ENCODE assay signal across 27 mouse cellular contexts in genomic region chr12:86097781-86098180, GRCm38 (mm10). TPM values are rescaled to one million over a fixed set of nuclear protein-coding genes. Genes with fewer than 3 reads are reported as not detected.
DNase-seq lines count a peak whose midpoint lies in the region; ATAC-seq and TF ChIP-seq lines count a peak whose summit lies in the region.
"Had no signal": no experiment of that assay in that cellular context is flagged by ENCODE, and none has a peak within 500 bp of the region (broad histone marks: within the 10 kb centered on the region; RNA-seq: fewer than 3 reads in every experiment).

No protein-coding gene starts in this region.

- no peak for ATAC-seq in heart, embryonic 13.5 days (ENCODE audit: extremely low read depth, insufficient number of reproducible peaks, low FRiP score, low TSS enrichment)
- no peak for ATAC-seq in midbrain, embryonic 14.5 days (ENCODE audit: low FRiP score, low TSS enrichment)
- ATAC-seq in midbrain, embryonic 13.5 days, result no peak
- ATAC-seq: forebrain, embryonic 15.5 days; intestine, postnatal 0 days had no signal

- H3K27ac ChIP-seq in heart, embryonic 13.5 days (replicated peaks), result peak overlapping the region; percentile 65
- 0 out of 2 replicates have a peak overlapping the region, but pooled peaks have one; percentile 3 for H3K27ac ChIP-seq in layer of hippocampus, adult 2 months
- H3K27ac ChIP-seq in midbrain, embryonic 14.5 days (replicated peaks; ENCODE audit: low read depth, low read length), result no peak overlapping the region
- H3K27ac ChIP-seq in midbrain, embryonic 13.5 days, result no peak overlapping the region
- H3K27ac ChIP-seq: embryonic facial prominence, embryonic 12.5 days; forebrain, embryonic 10.5 days; forebrain, embryonic 15.5 days; hindbrain, embryonic 14.5 days; liver, embryonic 14.5 days; lung, embryonic 15.5 days; neural tube, embryonic 13.5 days had no signal

- intact Hi-C loops in heart, postnatal 36 days (cut with DNase I), result no loop called here

- H3K36me3 ChIP-seq in heart, embryonic 13.5 days, result peaks cover 35% of the 10 kb centered on the region
- H3K36me3 ChIP-seq in midbrain, embryonic 14.5 days (ENCODE audit: control insufficient read depth, insufficient read depth, low read length), result no peaks in the 10 kb centered on the region
- peaks cover 9% of the 10 kb centered on the region for H3K36me3 ChIP-seq in midbrain, embryonic 13.5 days
- H3K36me3 ChIP-seq: embryonic facial prominence, embryonic 12.5 days; lung, embryonic 15.5 days had no signal

- no peak overlapping the region for H3K4me3 ChIP-seq in heart, embryonic 13.5 days
- H3K4me3 ChIP-seq in layer of hippocampus, adult 2 months, result no peak overlapping the region
- no peak overlapping the region for H3K4me3 ChIP-seq in midbrain, embryonic 14.5 days (replicated peaks; ENCODE audit: low read depth, low read length)
- H3K4me3 ChIP-seq in midbrain, embryonic 13.5 days (replicated peaks), result no peak overlapping the region
- H3K4me3 ChIP-seq: embryonic facial prominence, embryonic 12.5 days; forebrain, embryonic 10.5 days; forebrain, embryonic 15.5 days; lung, embryonic 15.5 days; neural tube, embryonic 13.5 days had no signal

- TF ChIP-seq CTCF in layer of hippocampus, adult 2 months (conservative IDR thresholded peaks at IDR 0.05), result no peak

- no peaks in the 10 kb centered on the region for H3K9me3 ChIP-seq in heart, embryonic 13.5 days
- H3K9me3 ChIP-seq in midbrain, embryonic 14.5 days (ENCODE audit: control insufficient read depth, low read length), result no peaks in the 10 kb centered on the region
- H3K9me3 ChIP-seq in midbrain, embryonic 13.5 days, result no peaks in the 10 kb centered on the region
- H3K9me3 ChIP-seq: embryonic facial prominence, embryonic 12.5 days; forebrain, embryonic 10.5 days; forebrain, embryonic 15.5 days; lung, embryonic 15.5 days; neural tube, embryonic 13.5 days had no signal

- H3K4me2 ChIP-seq in heart, embryonic 13.5 days, result peak overlapping the region; percentile 26
- no peak overlapping the region for H3K4me2 ChIP-seq in midbrain, embryonic 14.5 days (ENCODE audit: low read length)
- no peak overlapping the region for H3K4me2 ChIP-seq in midbrain, embryonic 13.5 days (replicated peaks)
- H3K4me2 ChIP-seq: embryonic facial prominence, embryonic 12.5 days; forebrain, embryonic 15.5 days; hindbrain, embryonic 14.5 days; lung, embryonic 15.5 days; neural tube, embryonic 13.5 days had no signal

- DNase-seq in heart, postnatal 36 days, result no peak
- DNase-seq in layer of hippocampus, adult 2 months (ENCODE audit: low spot score in 2 of 2), result no peak
- no peak for DNase-seq in layer of hippocampus, adult 18-20 months (ENCODE audit: low spot score in 2 of 2)
- DNase-seq in midbrain, embryonic 14.5 days, result peak; percentile 22
- no peak for DNase-seq in adrenal gland, postnatal 14 days
- DNase-seq: adrenal gland, postnatal 10 days; B cell, adult 2 months; cerebellum, adult 11-12 months; cerebellum, adult 9-11 months; embryo, embryonic 11 days; kidney, adult 9 months; kidney, postnatal 10 days; liver; retina, postnatal 1 day; right cerebral cortex, postnatal 14 days; thymus, postnatal 4 days had no signal

- no peaks in the 10 kb centered on the region for H3K27me3 ChIP-seq in heart, embryonic 13.5 days (replicated peaks)
- H3K27me3 ChIP-seq in midbrain, embryonic 14.5 days (ENCODE audit: control insufficient read depth, insufficient read depth, low read length), result no peaks in the 10 kb centered on the region
- no peaks in the 10 kb centered on the region for H3K27me3 ChIP-seq in midbrain, embryonic 13.5 days
- H3K27me3 ChIP-seq: embryonic facial prominence, embryonic 12.5 days; forebrain, embryonic 15.5 days; lung, embryonic 15.5 days; neural tube, embryonic 13.5 days had no signal

- H3K4me1 ChIP-seq in heart, embryonic 13.5 days, result peaks cover 42% of the 10 kb centered on the region
- peaks cover 4% of the 10 kb centered on the region; the same call in 1 of the 2 replicates for H3K4me1 ChIP-seq in midbrain, embryonic 14.5 days (ENCODE audit: control insufficient read depth, insufficient read depth, low read length)
- peaks cover 4% of the 10 kb centered on the region for H3K4me1 ChIP-seq in midbrain, embryonic 13.5 days (replicated peaks)

- 48% methylated on average over 11 of the region's 11 CpGs for WGBS in heart, embryonic 13.5 days
- 60% methylated on average over 11 of the region's 11 CpGs for WGBS in midbrain, embryonic 14.5 days
- 56% methylated on average over 11 of the region's 11 CpGs for WGBS in midbrain, embryonic 13.5 days

- peak overlapping the region; percentile 2; the same call in 1 of the 2 replicates for H3K9ac ChIP-seq in heart, embryonic 13.5 days
- no peak overlapping the region for H3K9ac ChIP-seq in midbrain, embryonic 14.5 days (replicated peaks; ENCODE audit: low read length)
- no peak overlapping the region for H3K9ac ChIP-seq in midbrain, embryonic 13.5 days (replicated peaks)
- H3K9ac ChIP-seq: embryonic facial prominence, embryonic 12.5 days; forebrain, embryonic 15.5 days; hindbrain, embryonic 14.5 days; liver, embryonic 14.5 days; lung, embryonic 15.5 days; neural tube, embryonic 13.5 days had no signal

RNA-seq across cellular contexts. Expression of gene Ift43, which starts 15.4 kb away (rescaled TPM):
- 108 and 118 TPM in 2 replicates for polyA plus RNA-seq in heart, embryonic 13.5 days (2015; fragmentation: Nextera tagmentation; extraction: Ambion mirVana)
- total RNA-seq in heart, postnatal 36 days (2021), result 10 to 100 TPM; 25.4 to 26.0 TPM
- total RNA-seq in layer of hippocampus, adult 2 months (2021), result 10 to 100 TPM; 14.5 to 14.8 TPM
- total RNA-seq in layer of hippocampus, adult 18-20 months (2021), result 10 to 100 TPM; 13.9 to 15.0 TPM
- polyA plus RNA-seq in midbrain, embryonic 14.5 days (2014; fragmentation: Nextera tagmentation; extraction: Ambion mirVana), result 51.6 and 57.5 TPM in 2 replicates
- 74.9 and 80.2 TPM in 2 replicates for polyA plus RNA-seq in midbrain, embryonic 13.5 days (2015; fragmentation: Nextera tagmentation; extraction: Ambion mirVana)
- 23.3 and 25.3 TPM in 2 replicates for total RNA-seq in adrenal gland, postnatal 14 days (2021)
- total RNA-seq: hematopoietic stem cell, adult 5-6 weeks had no signal

RNA-seq across cellular contexts. Expression of gene Tgfb3, which starts 18.9 kb away (rescaled TPM):
- polyA plus RNA-seq in heart, embryonic 13.5 days (2015; fragmentation: Nextera tagmentation; extraction: Ambion mirVana), result 23.7 TPM in 2 replicates
- 10 to 100 TPM; 14.4 to 15.2 TPM for total RNA-seq in heart, postnatal 36 days (2021)
- total RNA-seq in layer of hippocampus, adult 2 months (2021), result 10 to 100 TPM; 15.8 to 16.5 TPM
- 10 to 100 TPM; 18.8 to 19.4 TPM for total RNA-seq in layer of hippocampus, adult 18-20 months (2021)
- polyA plus RNA-seq in midbrain, embryonic 14.5 days (2014; fragmentation: Nextera tagmentation; extraction: Ambion mirVana), result 1.3 and 2.1 TPM in 2 replicates
- polyA plus RNA-seq in midbrain, embryonic 13.5 days (2015; fragmentation: Nextera tagmentation; extraction: Ambion mirVana), result 2.7 and 3.4 TPM in 2 replicates
- 11.3 and 13.2 TPM in 2 replicates for total RNA-seq in adrenal gland, postnatal 14 days (2021)

Comparison
In these comparisons a context has a peak if more than half of its experiments do, and no peak if none do; other contexts are left out.
1. H3K27ac ChIP-seq: peak in heart, embryonic 13.5 days (single experiment) and layer of hippocampus, adult 2 months (single experiment); none in midbrain, embryonic 14.5 days (single experiment) and midbrain, embryonic 13.5 days (single experiment).